Comparison of ENCODE assay signal across 9 mouse cellular contexts in the genomic region with DNA sequence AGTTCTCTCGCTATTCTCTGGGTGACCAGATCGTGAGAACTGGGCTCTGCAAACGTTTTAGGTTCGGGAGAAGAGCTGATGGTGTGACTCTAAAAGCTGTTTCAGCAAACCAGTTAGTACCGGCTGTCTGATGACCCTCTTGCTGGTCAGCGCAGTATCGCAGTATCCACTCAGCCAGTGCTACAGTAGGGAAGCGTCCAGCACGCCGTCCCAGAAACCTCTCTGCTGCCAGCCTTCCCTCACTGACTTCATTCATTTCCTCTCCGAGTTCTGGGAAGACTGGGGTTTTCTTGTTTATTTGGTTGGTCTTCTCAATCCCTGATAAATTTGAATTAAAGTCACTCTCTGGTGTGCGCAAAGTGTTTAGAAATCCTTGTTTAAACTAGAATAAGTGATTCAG. TPM values are rescaled to one million over a fixed set of nuclear protein-coding genes. Genes with fewer than 3 reads are reported as not detected.
DNase-seq lines count a peak whose midpoint lies in the region; ATAC-seq and TF ChIP-seq lines count a peak whose summit lies in the region.
"Had no signal": no experiment of that assay in that cellular context is flagged by ENCODE, and none has a peak within 500 bp of the region (broad histone marks: within the 10 kb centered on the region; RNA-seq: fewer than 3 reads in every experiment).

No protein-coding gene starts in this region.

- intact Hi-C loops in heart, adult 2 months (cut with DNase I), result loop anchor here (5.0 kb wide), 1 partner anchor 45 kb away; no protein-coding TSS in a partner anchor

- no peaks in the 10 kb centered on the region for H3K9me3 ChIP-seq in intestine, postnatal 0 days (ENCODE audit: control insufficient read depth)
- H3K9me3 ChIP-seq in neural tube, embryonic 13.5 days, result no peaks in the 10 kb centered on the region

- H3K36me3 ChIP-seq in heart, adult 2 months (ENCODE audit: control insufficient read depth, insufficient read depth, low read length), result no peaks in the 10 kb centered on the region
- H3K36me3 ChIP-seq in intestine, postnatal 0 days (ENCODE audit: control insufficient read depth, insufficient read depth), result no peaks in the 10 kb centered on the region
- no peaks in the 10 kb centered on the region for H3K36me3 ChIP-seq in neural tube, embryonic 13.5 days
- H3K36me3 ChIP-seq: G1E had no signal

- no peak for TF ChIP-seq EP300 in heart, adult 2 months (IDR thresholded peaks at IDR 0.05; ENCODE audit: insufficient read depth, low read depth, low read length)

- no peak for TF ChIP-seq POLR2A in heart, adult 2 months (IDR thresholded peaks at IDR 0.05; ENCODE audit: insufficient read depth, low read depth, low read length)

- peak overlapping the region; percentile 48; the same call in 1 of the 2 replicates for H3K4me2 ChIP-seq in intestine, postnatal 0 days (replicated peaks; ENCODE audit: low read depth)
- 0 out of 2 replicates have a peak overlapping the region, but pooled peaks have one; percentile 27 for H3K4me2 ChIP-seq in neural tube, embryonic 13.5 days

- peak overlapping the region; percentile 6; the same call in 1 of the 2 replicates for H3K9ac ChIP-seq in heart, adult 2 months (ENCODE audit: low read depth, low read length)
- H3K9ac ChIP-seq in intestine, postnatal 0 days (ENCODE audit: low read depth, low read length), result no peak overlapping the region
- H3K9ac ChIP-seq in neural tube, embryonic 13.5 days, result no peak overlapping the region

- H3K79me2 ChIP-seq in heart, adult 2 months (replicated peaks; ENCODE audit: control insufficient read depth, insufficient read depth, low read length), result no peaks in the 10 kb centered on the region

- peaks cover 5% of the 10 kb centered on the region for H3K4me1 ChIP-seq in heart, adult 2 months (ENCODE audit: control insufficient read depth, insufficient read depth, low read length)
- no peaks in the 10 kb centered on the region; the same call in none of the 2 replicates for H3K4me1 ChIP-seq in intestine, postnatal 0 days (replicated peaks; ENCODE audit: control insufficient read depth, insufficient read depth, low read length)
- peaks cover 14% of the 10 kb centered on the region; the same call in 1 of the 2 replicates for H3K4me1 ChIP-seq in neural tube, embryonic 13.5 days (replicated peaks)

- DNase-seq in layer of hippocampus, adult 2 months (ENCODE audit: low spot score in 2 of 2), result no peak
- no peak for DNase-seq in layer of hippocampus, adult 8-10 months (ENCODE audit: low spot score in 2 of 2)
- peak; percentile 36 to 39 for DNase-seq in heart, adult 2 months
- DNase-seq in frontal cortex, postnatal 36 days (ENCODE audit: low spot score in 2 of 2), result no peak
- DNase-seq in right cerebral cortex, postnatal 14 days, result no peak
- DNase-seq in frontal cortex, postnatal 10 days (ENCODE audit: low spot score in 2 of 2), result no peak

- ATAC-seq in intestine, postnatal 0 days, result no peak
- ATAC-seq in neural tube, embryonic 13.5 days (ENCODE audit: low read depth), result no peak

- 37% methylated on average over 12 of the region's 12 CpGs for WGBS in heart, adult 2 months
- 59% methylated on average over 12 of the region's 12 CpGs for WGBS in intestine, postnatal 0 days
- WGBS in neural tube, embryonic 13.5 days, result 69% methylated on average over 12 of the region's 12 CpGs

- H3K27ac ChIP-seq in layer of hippocampus, adult 2 months, result peak overlapping the region; percentile 90
- H3K27ac ChIP-seq in heart, adult 2 months, result peak overlapping the region; percentile 72
- peak overlapping the region; percentile 62 for H3K27ac ChIP-seq in intestine, postnatal 0 days (ENCODE audit: low read depth, low read length)
- peak overlapping the region; percentile 54 for H3K27ac ChIP-seq in neural tube, embryonic 13.5 days (replicated peaks)

- H3K4me3 ChIP-seq in layer of hippocampus, adult 2 months, result peak overlapping the region; percentile 28; the same call in 1 of the 2 replicates
- H3K4me3 ChIP-seq in heart, adult 2 months, result peak overlapping the region; percentile 8
- no peak overlapping the region for H3K4me3 ChIP-seq in intestine, postnatal 0 days (ENCODE audit: low read depth, low read length)
- H3K4me3 ChIP-seq in neural tube, embryonic 13.5 days, result no peak overlapping the region

- H3K27me3 ChIP-seq in heart, adult 2 months (ENCODE audit: control insufficient read depth, insufficient read depth, low read length), result no peaks in the 10 kb centered on the region
- no peaks in the 10 kb centered on the region for H3K27me3 ChIP-seq in intestine, postnatal 0 days (replicated peaks; ENCODE audit: control insufficient read depth, insufficient read depth, low read length)
- no peaks in the 10 kb centered on the region for H3K27me3 ChIP-seq in neural tube, embryonic 13.5 days

- TF ChIP-seq CTCF in layer of hippocampus, adult 2 months (conservative IDR thresholded peaks at IDR 0.05), result no peak
- no peak for TF ChIP-seq CTCF in heart, adult 2 months (IDR thresholded peaks at IDR 0.05)
- no peak for TF ChIP-seq CTCF in intestine, postnatal 0 days (IDR thresholded peaks at IDR 0.05; ENCODE audit: low read depth)

RNA-seq across cellular contexts. Expression of gene Xpnpep1, which starts 46.8 kb away (rescaled TPM):
- total RNA-seq in layer of hippocampus, adult 2 months (2021), result 10 to 100 TPM; 78.7 to 82.9 TPM
- 10 to 100 TPM; 72.1 to 84.8 (median 73.6) TPM for total RNA-seq in layer of hippocampus, adult 8-10 months (2022)
- total RNA-seq in heart, adult 2 months (2021), result 10 to 100 TPM; 59.8 to 70.1 TPM
- polyA plus RNA-seq in heart, adult 2 months (2012; rRNA removed), result 49.8 and 71.9 TPM in 2 replicates
- polyA plus RNA-seq in intestine, postnatal 0 days (2015; fragmentation: Nextera tagmentation; extraction: Ambion mirVana), result 333 and 357 TPM in 2 replicates
- 129 and 132 TPM in 2 replicates for polyA plus RNA-seq in neural tube, embryonic 13.5 days (2015; fragmentation: Nextera tagmentation; extraction: Ambion mirVana)

RNA-seq across cellular contexts. Expression of gene Add3, which starts 53.4 kb away (rescaled TPM):
- 100 to 1,000 TPM; 125 to 129 TPM for total RNA-seq in layer of hippocampus, adult 2 months (2021)
- total RNA-seq in layer of hippocampus, adult 8-10 months (2022), result 100 to 1,000 TPM; 121 to 162 (median 144) TPM
- 10 to 100 TPM; 38.9 to 50.5 TPM for total RNA-seq in heart, adult 2 months (2021)
- 25.2 and 44.5 TPM in 2 replicates for polyA plus RNA-seq in heart, adult 2 months (2012; rRNA removed)
- 46.8 and 50.9 TPM in 2 replicates for polyA plus RNA-seq in intestine, postnatal 0 days (2015; fragmentation: Nextera tagmentation; extraction: Ambion mirVana)
- polyA plus RNA-seq in neural tube, embryonic 13.5 days (2015; fragmentation: Nextera tagmentation; extraction: Ambion mirVana), result 35.6 and 39.2 TPM in 2 replicates

Comparison
In these comparisons a context has a peak if more than half of its experiments do, and no peak if none do; other contexts are left out.
1. DNase-seq: peak in heart, adult 2 months (2 of 2); none in layer of hippocampus, adult 2 months (0 of 2), layer of hippocampus, adult 8-10 months (0 of 2), frontal cortex, postnatal 36 days (0 of 2), right cerebral cortex, postnatal 14 days (single experiment) and frontal cortex, postnatal 10 days (0 of 2).
2. H3K4me3 ChIP-seq: peak in layer of hippocampus, adult 2 months (single experiment) and heart, adult 2 months (single experiment); none in intestine, postnatal 0 days (single experiment) and neural tube, embryonic 13.5 days (single experiment).
3. Peak in every context shown above with its lines, with median percentiles within 50 percentile points of each other: H3K27ac ChIP-seq.